Mouse (Mus musculus) kidney, postnatal 36 days (tissue): ENCODE data around the gene BC055324.
"Not testable (repeated sequence)": the region's sequence is repeated elsewhere in the genome, so short reads cannot be mapped to it uniquely, and the experiment has no call there.

Source experiments
- DNase-seq, 2 experiments: peaks; one replicate each; pipeline ENCODE4 v3.0.0; 2021 to 2022; ENCODE audit warnings: mixed read lengths in 2 of 2

Gene BC055324

DNA sequence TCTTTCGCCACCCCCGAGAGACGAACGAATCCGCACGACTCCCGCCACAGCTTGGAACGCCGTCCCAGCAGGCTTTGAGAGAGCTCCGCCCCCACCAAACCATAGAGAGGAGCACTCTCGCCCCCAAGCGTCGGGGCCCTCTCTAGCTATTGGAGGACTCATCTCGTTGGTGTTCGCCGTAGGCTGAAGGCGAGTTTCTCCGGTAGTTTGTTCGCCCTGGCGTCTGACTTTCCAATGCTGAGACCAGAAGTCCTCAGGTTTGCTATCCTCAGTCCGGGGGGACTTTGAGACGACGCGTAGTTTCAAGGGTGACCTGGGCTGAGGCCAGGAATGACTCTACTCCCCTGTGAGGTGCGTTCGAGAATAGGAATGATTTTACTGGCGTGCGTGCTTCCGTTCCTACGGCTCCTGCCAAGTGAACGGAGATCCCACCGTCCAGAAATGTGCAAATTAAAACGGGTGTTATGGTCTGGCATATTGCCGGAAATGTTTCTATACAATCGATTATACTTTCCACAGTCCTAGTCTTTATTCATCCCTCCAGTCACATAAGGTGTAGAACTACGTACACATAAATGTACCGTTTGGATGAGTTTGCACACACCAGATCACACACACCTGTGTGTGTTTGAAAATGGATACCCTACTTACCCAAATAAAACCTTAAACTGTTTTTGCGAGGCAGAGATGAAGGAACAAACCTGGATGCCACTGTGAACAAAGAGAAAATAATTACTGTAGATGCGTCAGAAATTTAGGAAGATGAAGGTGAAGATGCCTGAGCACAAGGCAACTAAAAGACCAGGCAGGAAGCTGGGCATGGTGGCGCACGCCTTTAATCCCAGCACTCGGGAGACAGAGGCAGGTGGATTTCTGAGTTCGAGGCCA, at the start of gene BC055324, which contains the start of gene Mettl18:
BC055324 (minus strand) TSS at position 76 of the 888 bp plus-strand sequence.
Mettl18 (plus strand) TSS at position 169 of the 888 bp plus-strand sequence.
- DNase-seq = peak; percentile 90 to 94

DNA sequence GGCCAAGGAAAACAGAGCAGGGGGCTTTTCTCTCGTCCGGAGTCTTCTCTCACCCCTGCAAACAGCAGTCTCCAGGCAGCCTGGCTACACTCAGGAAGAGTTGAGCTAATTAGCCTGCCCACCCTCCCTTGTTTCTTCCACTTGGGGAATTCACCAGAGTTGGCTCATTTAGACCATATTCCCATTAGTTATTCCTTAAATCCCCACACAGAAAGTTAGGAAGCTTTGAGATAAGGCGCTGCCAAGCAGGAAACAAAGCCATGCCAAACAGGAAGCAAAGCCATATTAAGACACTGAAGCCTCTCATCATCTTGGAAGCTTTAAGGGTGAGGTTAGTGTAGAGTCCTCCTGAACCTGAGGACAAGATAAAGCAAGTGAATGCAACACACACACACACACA, 49.0 kb upstream of the BC055324 start:
- DNase-seq = peak; percentile 64 to 67

DNA sequence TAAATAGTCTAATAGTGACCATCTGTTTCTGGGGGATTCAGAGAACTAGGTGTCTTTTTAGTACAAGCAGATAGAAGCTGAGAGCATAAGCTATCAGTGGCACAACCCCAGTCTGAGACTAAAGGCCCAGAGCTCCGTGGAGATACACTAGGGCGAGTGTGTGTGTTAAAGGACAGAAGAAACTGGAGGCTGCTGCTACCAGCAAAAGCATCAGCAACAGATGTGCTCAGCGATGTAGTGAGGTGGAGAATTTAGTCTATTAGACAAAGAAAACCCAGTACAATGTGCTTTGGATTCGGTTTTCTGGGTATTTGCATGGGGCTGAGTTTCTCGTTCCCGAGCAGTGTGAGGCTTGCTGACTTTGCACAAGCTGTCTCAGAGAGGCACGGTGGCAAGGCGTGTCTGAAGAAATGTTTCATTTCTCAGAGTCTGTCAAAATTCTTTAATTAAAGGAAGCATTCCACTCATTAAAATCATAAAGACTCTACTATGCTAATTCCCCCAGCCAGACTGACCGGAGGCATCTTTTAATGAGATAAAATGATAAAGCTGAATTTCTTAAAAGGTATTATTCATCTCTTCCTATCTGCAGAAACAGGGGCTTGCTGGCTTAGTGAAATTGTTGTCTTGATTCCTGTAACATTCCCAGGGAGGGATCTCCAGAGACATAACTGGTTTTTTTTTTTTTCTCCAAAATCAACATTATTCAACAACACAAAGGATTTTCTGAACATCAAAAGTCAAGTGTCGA, 46.0 kb upstream of the BC055324 start:
- no peak for DNase-seq

DNA sequence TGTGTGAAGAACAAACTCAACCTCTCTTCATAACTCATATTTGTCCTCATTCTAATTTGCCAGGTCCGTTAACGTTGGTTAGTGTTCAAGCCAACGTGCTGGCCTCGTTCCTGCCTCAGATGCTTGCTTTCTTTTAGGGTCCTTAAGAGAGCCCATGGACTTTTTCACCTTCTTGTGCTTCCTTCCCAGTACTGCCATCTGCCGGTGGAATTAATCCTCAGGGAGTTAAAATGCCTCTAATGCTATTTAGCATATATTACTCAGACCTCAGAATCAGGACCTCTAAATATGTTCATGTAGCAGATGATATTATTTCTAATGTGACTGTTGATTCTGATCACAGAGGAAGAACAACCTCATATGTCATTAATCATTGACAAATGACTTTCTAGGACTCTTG, 32.8 kb upstream of the BC055324 start:
- DNase-seq = peak in 1 of 2 experiments; percentile 70

DNA sequence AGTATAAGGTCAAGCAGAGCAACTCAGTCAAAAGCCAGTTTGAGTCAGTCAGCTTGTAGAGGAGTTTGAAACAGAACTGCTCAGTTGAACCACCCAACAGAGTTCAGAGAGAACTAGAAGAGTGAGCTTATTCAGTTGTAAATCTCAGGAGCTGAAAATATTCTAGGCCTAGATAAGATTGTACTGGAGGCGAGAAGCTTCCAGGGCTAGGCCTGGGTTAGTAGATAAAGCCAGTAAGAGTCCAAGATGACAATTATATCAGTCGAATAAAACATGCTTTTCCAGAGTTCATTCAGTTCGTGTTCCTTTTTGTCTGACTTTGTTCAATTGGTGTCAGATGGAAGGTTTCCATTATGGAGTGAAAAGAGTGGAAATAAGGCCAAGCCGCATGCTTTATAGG, 31.1 kb upstream of the BC055324 start:
- no peak for DNase-seq

DNA sequence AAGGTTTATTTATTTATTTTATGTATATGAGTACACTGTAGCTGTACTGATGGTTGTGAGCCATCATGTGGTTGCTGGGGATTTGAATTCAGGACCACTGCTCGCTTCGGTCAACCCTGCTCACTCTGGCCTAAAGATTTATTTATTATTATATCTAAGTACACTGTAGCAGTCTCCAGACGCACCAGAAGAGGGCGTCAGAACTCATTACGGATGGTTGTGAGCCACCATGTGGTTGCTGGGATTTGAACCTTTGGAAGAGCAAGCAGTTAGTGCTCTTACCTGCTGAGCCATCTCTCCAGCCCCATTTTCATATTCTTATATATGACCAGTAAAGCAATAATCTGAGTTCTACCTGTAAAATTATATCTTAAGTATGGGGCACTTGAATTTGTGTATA, 27.5 kb upstream of the BC055324 start:
- not testable (repeated sequence) for DNase-seq

DNA sequence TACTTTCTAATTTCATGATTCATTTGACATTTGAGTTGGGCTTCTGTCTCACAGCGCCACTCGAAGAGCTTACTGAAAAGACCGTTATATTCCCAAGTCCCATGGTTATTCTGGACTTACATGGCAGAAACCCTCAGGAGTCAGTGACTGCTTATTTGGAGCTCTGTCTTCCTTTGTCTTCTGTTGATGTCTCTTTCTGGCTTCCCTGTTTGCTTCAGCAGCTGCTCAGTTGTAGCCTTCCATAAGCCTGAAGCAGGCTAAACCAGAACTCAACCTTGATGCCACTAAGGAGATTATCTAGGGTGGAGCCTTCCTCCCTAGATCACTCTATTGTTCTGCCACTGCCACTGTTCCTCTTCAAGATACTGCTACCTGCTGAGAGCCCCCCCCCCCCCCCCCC, 26.1 kb upstream of the BC055324 start:
- DNase-seq = not testable (repeated sequence)

DNA sequence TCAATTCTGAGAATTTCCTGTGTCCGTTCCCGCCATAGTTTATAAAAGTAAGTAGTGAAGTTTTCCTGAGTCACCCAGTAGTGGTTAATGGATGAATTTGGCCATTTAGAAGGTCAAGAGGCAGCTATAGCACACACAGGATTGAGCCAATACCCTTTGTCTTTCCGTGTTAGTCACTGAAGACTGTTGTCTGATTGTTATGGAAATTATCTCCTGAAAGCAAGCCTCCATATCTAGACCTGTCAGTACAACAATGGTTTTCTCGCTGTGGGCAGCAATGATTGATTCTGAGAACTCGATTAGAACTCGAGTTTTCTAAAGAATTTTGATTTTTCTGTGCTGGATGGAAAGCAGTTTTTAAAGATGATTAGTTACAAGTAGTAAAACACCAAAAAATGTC, 25.2 kb upstream of the BC055324 start:
- no peak for DNase-seq

DNA sequence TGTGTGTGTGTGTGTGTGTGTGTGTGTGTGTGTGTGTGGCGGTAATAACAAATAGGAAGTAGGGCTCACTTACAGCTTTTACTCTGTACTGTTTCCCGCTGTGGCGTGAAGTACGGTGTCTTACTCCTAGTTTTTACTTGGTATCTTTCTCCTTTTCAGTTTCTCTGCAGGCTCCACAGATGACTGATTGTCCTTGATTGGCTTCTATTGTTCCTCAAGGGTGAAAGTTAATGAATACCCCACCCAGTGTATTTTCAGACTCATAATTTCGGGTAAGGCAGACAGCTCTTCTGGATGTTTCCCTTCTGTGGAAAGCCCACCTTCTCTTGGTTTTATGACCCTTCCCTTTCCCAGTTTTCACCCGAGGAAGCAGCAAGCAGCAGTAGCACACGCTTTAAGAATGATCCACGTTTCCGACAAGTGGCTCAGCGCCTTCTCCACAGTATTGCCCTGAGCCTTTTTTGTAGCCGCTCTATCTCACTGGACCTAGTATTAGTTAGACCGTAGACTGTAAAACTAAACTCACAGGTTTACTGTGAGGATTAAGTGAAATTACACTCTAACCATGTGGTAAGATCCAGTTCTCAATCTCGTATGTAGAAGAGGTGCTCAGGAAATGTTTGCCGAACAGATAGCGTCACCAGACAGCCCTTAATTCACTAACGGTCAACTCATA, 23.8 kb upstream of the BC055324 start:
- peak in 1 of 2 experiments; percentile 5 for DNase-seq

DNA sequence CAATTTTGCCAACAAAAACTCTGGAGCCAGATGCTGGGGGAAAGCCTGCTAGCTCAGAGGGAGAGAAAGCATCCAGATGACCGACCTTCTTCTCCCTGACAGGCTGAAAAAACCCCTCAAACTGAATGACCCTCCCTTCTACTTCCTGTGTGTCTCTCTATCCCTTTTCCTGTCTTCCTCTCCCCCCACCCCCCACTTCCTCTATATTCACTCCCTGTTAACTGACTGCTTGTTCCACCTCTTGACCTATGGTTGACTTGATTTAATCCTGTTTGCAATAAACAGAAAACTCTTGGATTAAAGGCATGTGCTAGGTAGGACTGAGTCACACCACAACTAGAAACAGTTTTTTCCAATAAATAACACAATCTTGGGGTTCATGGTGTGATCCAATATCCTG, 20.0 kb upstream of the BC055324 start:
- DNase-seq = no peak

DNA sequence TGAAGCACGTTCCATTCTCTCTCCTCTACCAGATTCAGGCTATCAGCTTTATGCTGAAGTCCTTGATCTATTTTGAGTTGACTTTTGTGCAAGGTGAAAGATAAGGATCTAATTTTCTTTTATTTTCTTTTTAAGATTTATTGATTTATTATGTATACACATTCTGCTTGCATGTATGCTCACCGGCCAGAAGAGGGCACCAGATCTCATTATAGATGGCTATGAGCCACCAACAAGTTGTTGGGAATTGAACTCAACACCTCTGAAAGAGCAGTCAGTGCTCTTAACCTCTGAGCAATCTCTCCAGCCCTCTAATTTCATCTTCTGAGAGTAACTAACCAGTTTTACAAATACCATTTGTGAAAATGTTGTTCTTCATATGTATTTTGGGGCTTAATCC, 14.6 kb upstream of the BC055324 start:
- peak; percentile 22 to 63 for DNase-seq

DNA sequence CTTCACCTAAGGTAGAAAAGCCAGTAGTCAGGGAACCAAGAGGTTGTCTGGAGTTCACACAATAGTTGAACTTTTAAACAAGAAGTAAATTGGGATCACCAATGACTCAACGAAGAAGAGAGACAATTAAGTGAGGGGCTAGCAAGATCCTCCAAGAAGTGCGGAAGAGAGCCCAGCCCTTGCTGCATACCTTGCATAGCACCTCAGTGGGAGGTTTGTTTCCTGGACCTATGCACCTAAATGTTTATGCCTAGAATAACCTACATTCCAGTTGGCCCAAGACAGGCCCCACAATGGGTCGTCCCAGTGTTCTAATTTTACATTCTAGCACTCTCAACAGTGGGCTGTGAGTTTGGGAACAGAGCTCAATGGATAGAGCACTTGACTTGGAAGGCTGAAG, 9.7 kb upstream of the BC055324 start:
- DNase-seq = no peak

DNA sequence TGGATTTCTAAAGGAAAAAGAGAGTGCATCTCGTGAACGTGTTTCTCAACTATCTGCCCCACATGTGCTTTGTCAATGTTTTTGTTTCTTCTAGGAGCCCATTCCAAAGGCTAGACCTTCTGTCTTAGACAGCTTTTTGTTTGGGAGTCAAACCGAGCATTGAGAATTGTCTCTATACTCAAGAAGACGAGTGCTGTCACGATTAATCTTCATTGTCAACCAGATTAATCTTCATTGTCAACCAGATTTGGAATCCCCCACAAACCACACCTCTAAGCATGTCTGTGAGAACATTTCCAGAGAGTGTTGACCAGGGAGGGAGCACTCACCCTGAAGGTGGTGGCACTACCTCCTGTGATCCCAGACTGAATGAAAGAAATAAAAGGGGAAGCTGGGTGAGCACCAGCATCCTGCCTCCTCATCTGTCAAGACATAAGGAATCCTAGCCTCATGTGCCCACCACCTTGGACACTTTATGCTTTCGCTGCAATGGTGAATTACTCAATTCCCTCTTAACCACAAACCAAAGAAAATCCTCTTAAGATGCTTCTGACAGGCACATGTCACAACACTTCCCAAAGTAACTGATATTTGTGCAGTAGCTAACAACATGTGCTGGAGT, 7.3 kb upstream of the BC055324 start:
- DNase-seq = no peak

DNA sequence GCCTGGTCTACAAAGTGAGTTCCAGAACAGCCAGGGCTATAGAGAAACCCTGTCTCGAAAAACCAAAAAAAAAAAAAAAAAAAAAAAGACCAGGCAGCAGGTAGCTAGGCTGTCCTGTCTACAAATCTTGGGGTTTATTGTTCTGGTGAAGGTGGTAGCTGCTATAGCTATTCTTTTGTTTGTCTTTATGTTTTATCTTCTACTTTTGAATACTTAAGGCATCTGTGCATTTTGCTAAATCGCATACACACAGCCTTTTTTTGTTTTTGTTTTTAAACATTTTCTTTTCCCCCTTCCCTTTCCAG, 965 bp upstream of the BC055324 start:
- DNase-seq = no peak

DNA sequence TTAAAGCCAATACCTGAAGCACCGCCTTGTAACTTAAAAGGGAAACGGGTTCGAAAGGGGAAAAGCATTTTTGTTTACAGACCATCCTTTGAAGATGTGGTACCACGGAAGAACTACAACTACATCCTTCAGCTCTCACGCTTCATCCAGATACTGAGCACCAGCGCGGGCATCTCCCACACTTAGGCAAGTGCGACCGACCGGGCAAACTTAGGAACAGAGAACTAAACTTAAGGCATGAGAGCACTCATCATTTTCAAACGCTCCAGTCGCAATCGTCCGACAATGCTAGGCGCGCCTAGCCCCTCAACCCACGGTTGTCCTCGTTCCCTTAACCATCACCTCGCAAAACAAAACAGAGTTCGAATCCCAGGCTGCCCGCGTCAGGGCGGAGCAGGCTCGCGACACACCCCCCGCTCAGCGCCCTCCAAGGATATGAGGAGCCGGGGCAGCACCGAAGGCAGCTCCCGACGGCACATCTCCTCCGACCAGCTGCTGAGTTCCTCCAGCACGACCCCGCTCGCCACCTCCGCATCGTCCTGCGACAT, 349 bp downstream of the BC055324 start:
- no peak for DNase-seq

DNA sequence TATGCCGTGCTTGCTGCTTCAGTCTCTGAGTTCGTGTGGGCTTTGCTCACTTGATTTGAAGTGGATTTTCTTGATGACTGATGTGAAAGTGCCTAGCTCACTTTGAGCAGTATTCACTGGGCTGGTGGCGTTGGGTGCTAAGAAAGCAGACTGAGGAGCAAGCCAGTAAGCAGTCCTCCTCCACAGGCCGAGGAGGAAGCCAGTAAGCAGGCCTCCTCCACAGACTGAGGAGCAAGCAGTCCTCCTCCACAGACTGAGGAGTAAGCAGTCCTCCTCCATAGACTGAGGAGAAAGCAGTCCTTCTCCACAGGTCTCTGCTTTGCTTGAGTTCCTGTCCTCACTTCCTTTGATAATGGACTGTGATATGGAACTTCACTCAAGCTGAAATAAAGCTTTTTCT, 2.2 kb downstream of the BC055324 start:
- DNase-seq = no peak

DNA sequence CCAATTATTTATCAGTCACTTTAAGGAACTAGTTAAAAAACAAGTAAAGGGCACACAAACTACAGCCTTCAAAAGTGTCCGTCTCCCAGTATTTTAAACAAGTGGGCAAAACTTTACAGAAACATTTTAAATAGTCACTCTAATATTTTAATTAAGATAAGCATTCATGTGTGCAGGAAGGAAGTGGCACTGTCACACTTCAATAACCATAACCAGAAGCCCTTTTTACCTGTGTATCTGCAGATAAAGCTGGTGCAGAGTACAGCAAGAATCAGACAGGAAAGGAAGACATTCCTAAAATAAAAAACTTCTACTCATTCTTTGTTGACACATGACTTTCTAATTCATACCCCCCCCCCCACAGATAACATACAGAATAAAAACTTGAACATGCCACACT, 18.1 kb downstream of the BC055324 start:
- no peak for DNase-seq

DNA sequence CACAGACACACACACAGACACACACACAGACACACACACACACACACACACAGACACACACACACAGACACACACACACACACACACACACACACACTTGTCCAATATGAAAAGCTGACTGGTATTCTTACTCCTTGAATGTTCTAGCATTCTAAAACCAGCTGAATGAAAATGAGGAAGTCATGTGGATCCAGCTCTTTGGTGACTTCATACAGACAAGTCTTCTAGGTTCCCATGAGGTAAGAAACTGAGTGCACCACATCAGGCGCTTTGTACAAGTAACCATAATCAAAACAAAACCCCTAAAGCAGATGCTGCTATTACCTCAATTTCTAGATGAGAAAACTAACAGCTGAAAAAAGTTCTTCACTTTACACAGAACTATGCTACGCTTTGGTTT, 19.5 kb downstream of the BC055324 start:
- no peak for DNase-seq

DNA sequence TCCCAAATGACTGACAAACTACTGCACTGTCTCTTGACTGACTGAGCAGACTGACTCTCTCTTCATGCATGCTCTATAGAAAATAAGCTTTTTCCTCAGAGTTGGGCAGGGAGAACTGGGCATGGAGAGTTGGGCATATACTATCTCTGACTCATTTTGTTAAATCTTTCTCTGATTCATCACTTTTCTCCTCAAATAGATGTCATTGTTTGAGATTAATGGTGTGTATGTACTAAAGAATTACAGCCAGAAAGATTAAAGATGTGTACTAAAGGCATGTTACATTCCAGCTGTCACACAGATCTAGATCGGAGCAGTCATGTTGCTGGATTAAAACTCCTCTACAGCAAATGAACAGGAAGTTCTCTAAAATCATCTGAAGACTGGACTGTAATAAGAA, 20.1 kb downstream of the BC055324 start:
- DNase-seq = no peak

DNA sequence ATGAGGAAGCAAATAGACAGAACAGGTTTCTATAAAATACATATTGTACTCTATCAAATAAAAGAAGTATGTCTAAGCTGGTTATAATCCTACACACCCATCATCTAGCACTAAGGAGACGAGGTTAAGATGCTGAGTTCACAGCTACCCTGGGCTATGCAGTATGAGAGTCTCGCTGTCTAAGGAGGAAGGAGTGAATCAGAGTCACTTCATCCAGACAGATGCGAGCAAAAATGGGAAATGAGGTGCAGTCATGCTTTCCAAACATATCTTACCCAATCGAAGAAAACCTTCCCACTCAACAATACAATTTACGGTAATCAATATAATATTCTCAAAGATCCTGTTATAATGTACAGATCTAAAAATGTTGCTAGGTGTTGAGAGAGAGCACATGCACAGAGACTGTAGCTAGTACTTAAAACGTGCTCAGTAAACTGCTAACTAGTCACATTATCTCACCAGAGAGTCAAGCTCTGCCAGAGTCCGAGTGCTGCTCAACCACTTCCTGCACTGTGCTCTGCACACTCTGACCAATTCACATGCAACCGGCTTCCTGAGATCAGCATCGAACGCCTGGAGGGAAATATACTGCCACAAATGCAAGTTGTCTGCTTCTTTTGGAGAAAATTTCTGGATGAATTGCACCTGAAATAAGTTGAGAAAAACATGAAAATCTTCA, 30.4 kb downstream of the BC055324 start:
- no peak for DNase-seq

DNA sequence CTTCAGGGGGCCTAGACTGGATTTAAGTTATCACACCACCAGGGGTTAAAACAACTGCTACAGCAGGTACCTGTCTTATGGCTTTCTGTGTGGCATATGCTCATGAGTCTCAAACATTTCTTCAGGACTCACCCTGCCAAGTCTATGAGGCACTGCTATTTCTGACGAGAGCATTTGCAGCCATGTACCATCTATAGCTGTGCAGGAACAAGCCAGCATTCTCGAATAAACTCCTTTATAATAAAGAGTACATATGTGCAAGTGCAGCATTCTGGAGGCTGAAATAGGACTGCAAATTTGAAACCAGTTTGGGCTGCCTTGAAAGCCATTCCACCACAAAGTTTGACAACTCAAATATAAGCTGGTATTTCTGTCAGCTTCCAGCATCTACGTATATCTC, 36.6 kb downstream of the BC055324 start:
- no peak for DNase-seq

DNA sequence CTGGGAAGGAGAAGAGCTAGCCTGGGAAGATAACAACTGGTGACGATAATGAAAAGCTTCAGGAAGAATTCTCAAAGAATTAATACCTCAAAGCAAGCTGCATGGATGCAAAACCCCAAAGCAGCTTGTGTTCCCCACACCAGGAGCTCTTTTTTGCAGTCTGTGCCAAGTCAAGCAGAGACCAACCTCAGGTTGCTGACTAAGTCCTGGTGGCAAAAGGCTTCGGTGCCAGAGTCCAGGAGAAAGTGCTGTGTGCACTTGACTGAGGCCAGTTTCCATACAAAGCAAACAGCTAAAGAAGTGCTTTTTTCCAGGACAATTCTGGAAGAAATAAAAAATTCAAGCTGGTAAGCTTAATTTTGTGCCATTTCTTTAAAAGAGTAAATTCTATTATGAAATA, 41.2 kb downstream of the BC055324 start:
- DNase-seq = peak; percentile 60 to 63
